Mouse (Mus musculus): ENCODE measurements at regions not wholly inside any gene's neighbourhood (a gene's known extent, or its start where the extent isn't known, plus 50 kb on each side); places are given as distances from the start of the nearest gene placed in this dataset.

GRCm38 (mm10) chr7:88544393-88544792 is 114.3 kb downstream of the Rab38 start:
- no peak; the same call in 1 of the 2 replicates for TF ChIP-seq CTCF (IDR thresholded peaks at IDR 0.05; ENCODE audit: borderline replicate concordance, insufficient read depth, low read depth, low read length)
- TF ChIP-seq POLR2A (IDR thresholded peaks at IDR 0.05; ENCODE audit: borderline replicate concordance, insufficient read depth, low read length): no peak
